Mouse (Mus musculus) intestine, embryonic 16.5 days (tissue): ENCODE measurements around the gene Klc3. TPM values are rescaled to one million over a fixed set of nuclear protein-coding genes. Genes with fewer than 3 reads are reported as not detected.

Experiments used
- ATAC-seq: fragments of 200-750 bp; cut with Nextera tagmentation; 2 replicates; pipeline ENCODE4 v1.8.0; 2017; ENCODE audit warnings: moderate TSS enrichment, moderate library complexity
- H3K27ac ChIP-seq: fragments of 300-500 bp; sonication (generic); 2 replicates; pipeline ENCODE4 v1.5.1; 2014; ENCODE audit warnings: mild to moderate bottlenecking, low read length
- H3K27me3 ChIP-seq: fragments of 300-500 bp; sonication (generic); replicated peaks from 2 replicates; pipeline ENCODE4 v1.6.1; 2014; ENCODE audit warnings: low read length, control low read depth, mixed read lengths; ENCODE audit not compliant: control insufficient read depth, insufficient read depth
- H3K36me3 ChIP-seq: fragments of 300-500 bp; sonication (generic); 2 replicates; pipeline ENCODE4 v1.6.1; 2014; ENCODE audit warnings: low read length, control low read depth; ENCODE audit not compliant: control insufficient read depth, insufficient read depth
- H3K4me1 ChIP-seq: fragments of 300-500 bp; sonication (generic); 2 replicates; pipeline ENCODE4 v1.6.1; 2014; ENCODE audit warnings: low read length, control low read depth, mixed read lengths; ENCODE audit not compliant: control insufficient read depth, insufficient read depth
- H3K4me2 ChIP-seq: fragments of 300-500 bp; sonication (generic); 2 replicates; pipeline ENCODE4 v1.6.1; 2014; ENCODE audit warnings: low read depth, low read length, control low read depth
- H3K4me3 ChIP-seq: fragments of 300-500 bp; sonication (generic); 2 replicates; pipeline ENCODE4 v1.5.1; 2014; ENCODE audit warnings: mild to moderate bottlenecking, low read length
- H3K9ac ChIP-seq: fragments of 300-500 bp; sonication (generic); 2 replicates; pipeline ENCODE4 v1.6.1; 2014; ENCODE audit warnings: low read depth, low read length
- H3K9me3 ChIP-seq: fragments of 300-500 bp; sonication (generic); 2 replicates; pipeline ENCODE4 v1.6.1; 2016; ENCODE audit warnings: low read length, control low read depth; ENCODE audit not compliant: control insufficient read depth
- WGBS: fragments of 180-500 bp; shearing (Covaris S2); extraction: QIAGEN DNeasy Blood & Tissue Kit; methylation state at CpG from one replicate; pipeline ENCODE4 v1.1.7; 2014; 5-methylcytosine and 5-hydroxymethylcytosine counted together
- polyA plus RNA-seq: library from polyadenylated mRNA; unstranded; fragments of >200 nt; fragmentation: Nextera tagmentation; extraction: Ambion mirVana; gene quantifications from 2 replicates; pipeline ENCODE4 v1.2.1, GENCODE M21; 2015

Klc3 gene
- polyA plus RNA-seq, result 2.7 and 2.9 TPM in 2 replicates

DNA sequence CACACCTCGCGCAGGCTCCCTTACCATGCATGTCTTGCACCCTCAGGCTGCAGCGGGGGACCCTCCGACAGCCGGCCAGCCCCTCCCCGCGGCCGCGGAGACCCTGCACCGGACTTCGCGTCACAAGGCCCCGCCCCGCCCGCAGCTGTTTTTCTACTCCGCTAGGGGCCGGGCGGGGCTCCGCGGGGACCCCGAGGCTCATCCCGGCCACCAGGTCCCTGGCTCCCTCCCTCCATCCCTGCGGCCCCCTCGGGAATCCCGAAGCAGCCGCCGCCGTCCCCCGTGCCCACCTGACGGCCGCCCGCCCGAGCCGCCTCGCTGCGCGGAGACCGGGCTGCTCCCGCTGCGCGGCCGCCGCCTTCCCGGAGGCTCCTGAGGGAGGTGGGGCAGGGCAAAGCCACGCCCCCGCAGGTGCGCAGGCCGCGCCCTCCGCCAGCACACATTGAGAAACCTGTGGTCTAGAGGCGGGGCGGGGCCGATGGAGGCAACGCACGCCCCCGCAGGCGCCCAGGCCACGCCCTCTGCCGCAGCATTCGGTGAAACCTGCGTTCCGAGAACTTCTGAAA, at the start of gene Klc3:
Gene Klc3, minus strand, starts transcription at position 374 of the 566 bp plus-strand sequence.
- no peaks in the 10 kb centered on the region for H3K36me3 ChIP-seq
- ATAC-seq, result peak; percentile 86
- under 1% methylated on average over 62 of the region's 62 CpGs for WGBS
- peaks cover 17% of the 10 kb centered on the region for H3K27me3 ChIP-seq
- H3K9ac ChIP-seq, result peak within 1 kb of the TSS; percentile 69
- 0 out of 2 replicates have a peak, but pooled peaks cover 4% of the 10 kb centered on the region for H3K9me3 ChIP-seq
- H3K27ac ChIP-seq, result no peak within 1 kb of the TSS
- peaks cover 11% of the 10 kb centered on the region for H3K4me1 ChIP-seq
- peak within 1 kb of the TSS; percentile 99 for H3K4me2 ChIP-seq
- peak within 1 kb of the TSS; percentile 70 for H3K4me3 ChIP-seq

DNA sequence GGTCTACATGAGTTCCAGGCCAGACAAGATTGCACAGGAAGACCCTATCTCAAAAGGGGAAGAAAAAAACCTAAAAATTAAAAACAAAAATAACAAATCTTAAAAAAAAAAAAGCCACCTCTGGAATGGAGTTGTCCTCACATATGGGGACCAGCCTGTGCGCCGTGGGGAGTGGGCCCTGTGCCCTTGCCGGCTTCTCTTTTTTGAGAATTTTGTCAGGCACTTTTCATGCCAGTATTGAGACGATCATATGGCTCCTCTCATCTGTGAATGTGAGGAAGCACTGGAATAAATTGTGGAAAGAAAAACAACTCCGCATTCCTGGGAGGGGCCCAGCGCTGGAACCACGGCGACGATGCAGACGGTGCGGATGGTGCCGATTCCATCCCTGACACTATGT, 45.3 kb upstream of the Klc3 start:
- Histone ChIP-seq H3K27ac (no peak overlapping the region), H3K4me3 (no peak overlapping the region)
- WGBS, result 92% methylated on average over 12 of the region's 12 CpGs

GRCm38 (mm10) chr7:19447689-19448088, 43.8 kb upstream of the Klc3 start:
- no peak overlapping the region for H3K4me2 ChIP-seq
- no peak overlapping the region for H3K9ac ChIP-seq
- H3K4me1 ChIP-seq, result no peaks in the 10 kb centered on the region
- no peak for ATAC-seq
- H3K36me3 ChIP-seq, result peaks cover 19% of the 10 kb centered on the region; the same call in 1 of the 2 replicates
- H3K27ac ChIP-seq, result no peak overlapping the region
- no peak overlapping the region for H3K4me3 ChIP-seq
- no peaks in the 10 kb centered on the region for H3K27me3 ChIP-seq
- no peaks in the 10 kb centered on the region for H3K9me3 ChIP-seq
- WGBS, result 95% methylated on average over 16 of the region's 16 CpGs

More for the DNA sequence above, 45.3 kb upstream of the Klc3 start:
- Histone ChIP-seq H3K27me3 (no peaks in the 10 kb centered on the region), H3K9ac (no peak overlapping the region), H3K4me1 (no peaks in the 10 kb centered on the region), H3K36me3 (peaks cover 16% of the 10 kb centered on the region; the same call in 1 of the 2 replicates), H3K9me3 (no peaks in the 10 kb centered on the region), H3K4me2 (no peak overlapping the region)
- ATAC-seq, result no peak

DNA sequence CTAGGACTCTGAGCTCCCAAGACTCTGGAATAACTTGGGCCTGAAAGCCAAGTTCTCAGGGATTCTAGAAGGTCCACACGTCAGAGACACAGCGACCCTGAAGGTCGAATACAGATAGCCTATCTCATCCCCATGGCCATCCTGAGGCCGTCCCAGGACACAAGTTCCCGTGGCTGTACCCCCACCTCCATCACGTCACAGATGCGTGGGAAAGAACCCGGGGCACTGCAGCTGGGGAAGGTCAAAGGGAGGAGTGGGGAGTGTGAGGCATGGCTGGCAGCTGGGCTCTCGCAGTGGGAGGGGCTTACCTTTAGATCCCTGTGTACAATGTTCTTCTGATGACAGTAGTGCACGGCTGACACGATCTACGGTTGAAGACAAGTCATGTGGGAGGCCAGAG, 40.9 kb upstream of the Klc3 start:
- 0 out of 2 replicates have a peak, but pooled peaks have one; percentile 19 for ATAC-seq
- Histone ChIP-seq H3K9me3 (no peaks in the 10 kb centered on the region), H3K36me3 (peaks cover 9% of the 10 kb centered on the region; the same call in 1 of the 2 replicates), H3K4me1 (no peaks in the 10 kb centered on the region), H3K4me2 (no peak overlapping the region), H3K4me3 (no peak overlapping the region), H3K9ac (no peak overlapping the region), H3K27ac (no peak overlapping the region; the same call in 1 of the 2 replicates), H3K27me3 (no peaks in the 10 kb centered on the region)
- 82% methylated on average over 12 of the region's 12 CpGs for WGBS

DNA sequence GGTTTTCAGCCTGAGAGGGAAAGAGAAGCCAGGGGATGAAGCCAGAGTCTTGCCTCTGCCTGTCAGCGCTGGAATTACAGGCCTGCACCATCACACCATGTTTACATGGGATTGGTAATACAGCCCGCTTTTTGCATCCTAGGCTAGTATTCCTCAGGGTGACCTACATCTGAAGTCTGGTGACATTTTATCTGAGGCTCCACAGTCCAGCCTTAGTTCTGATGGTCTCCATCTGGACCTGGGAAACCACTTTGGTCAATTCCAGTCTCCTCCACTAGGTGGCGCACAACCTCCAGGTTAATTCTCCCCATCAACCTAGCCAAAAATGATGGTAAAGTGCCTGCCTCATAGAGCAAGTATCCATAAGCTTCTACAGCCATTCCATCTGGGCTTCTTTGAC, 39.4 kb upstream of the Klc3 start:
- no peaks in the 10 kb centered on the region for H3K27me3 ChIP-seq
- H3K4me2 ChIP-seq, result no peak overlapping the region
- no peaks in the 10 kb centered on the region for H3K4me1 ChIP-seq
- peaks cover 9% of the 10 kb centered on the region; the same call in 1 of the 2 replicates for H3K36me3 ChIP-seq
- no peak overlapping the region for H3K9ac ChIP-seq
- H3K9me3 ChIP-seq, result no peaks in the 10 kb centered on the region
- no peak overlapping the region for H3K27ac ChIP-seq
- peak; percentile 37; the same call in 1 of the 2 replicates for ATAC-seq
- WGBS, result 35% methylated on average over 3 of the region's 3 CpGs
- no peak overlapping the region for H3K4me3 ChIP-seq

- ATAC-seq, result no peak
- H3K9me3 ChIP-seq, result no peaks in the 10 kb centered on the region
Measured at GRCm38 (mm10) chr7:19441448-19442091, 37.7 kb upstream of the Klc3 start.

GRCm38 (mm10) chr7:19437048-19437447, 33.1 kb upstream of the Klc3 start:
- no peaks in the 10 kb centered on the region for H3K9me3 ChIP-seq
- H3K27ac ChIP-seq, result no peak overlapping the region
- no peaks in the 10 kb centered on the region for H3K27me3 ChIP-seq
- no peak overlapping the region for H3K4me2 ChIP-seq
- 82% methylated on average over 9 of the region's 9 CpGs for WGBS
- H3K36me3 ChIP-seq, result peaks cover 29% of the 10 kb centered on the region
- H3K4me3 ChIP-seq, result no peak overlapping the region
- ATAC-seq, result no peak
- no peak overlapping the region for H3K9ac ChIP-seq
- no peaks in the 10 kb centered on the region for H3K4me1 ChIP-seq

More at GRCm38 (mm10) chr7:19441448-19442091, 37.7 kb upstream of the Klc3 start:
- no peaks in the 10 kb centered on the region for H3K27me3 ChIP-seq
- no peak overlapping the region for H3K9ac ChIP-seq
- peaks cover 17% of the 10 kb centered on the region for H3K36me3 ChIP-seq
- H3K27ac ChIP-seq, result no peak overlapping the region
- no peaks in the 10 kb centered on the region for H3K4me1 ChIP-seq
- 81% methylated on average over 9 of the region's 9 CpGs for WGBS
- no peak overlapping the region for H3K4me3 ChIP-seq
- H3K4me2 ChIP-seq, result no peak overlapping the region

- H3K4me3 ChIP-seq, result no peak overlapping the region
- H3K9ac ChIP-seq, result no peak overlapping the region
- H3K27ac ChIP-seq, result no peak overlapping the region
- no peaks in the 10 kb centered on the region for H3K27me3 ChIP-seq
- no peak for ATAC-seq
- H3K9me3 ChIP-seq, result no peaks in the 10 kb centered on the region
- H3K4me2 ChIP-seq, result no peak overlapping the region
- no peaks in the 10 kb centered on the region for H3K4me1 ChIP-seq
- WGBS, result 98% methylated on average over 2 of the region's 2 CpGs
- peaks cover 36% of the 10 kb centered on the region for H3K36me3 ChIP-seq
Measured at GRCm38 (mm10) chr7:19436276-19436675, 32.4 kb upstream of the Klc3 start.

GRCm38 (mm10) chr7:19432475-19432874, 28.6 kb upstream of the Klc3 start:
- Histone ChIP-seq H3K9ac (no peak overlapping the region), H3K36me3 (peaks cover 37% of the 10 kb centered on the region), H3K4me3 (no peak overlapping the region), H3K9me3 (no peaks in the 10 kb centered on the region), H3K27ac (no peak overlapping the region), H3K4me1 (no peaks in the 10 kb centered on the region), H3K4me2 (no peak overlapping the region), H3K27me3 (no peaks in the 10 kb centered on the region)
- no peak for ATAC-seq
- WGBS, result 92% methylated on average over 2 of the region's 2 CpGs
